Mouse (Mus musculus) ES-Bruce4 (cell line): ENCODE data around the gene Timm23. TPM values are rescaled to one million over a fixed set of nuclear protein-coding genes. Genes with fewer than 3 reads are reported as not detected.

Experiments
- H3K27ac ChIP-seq: 2 replicates; pipeline ENCODE4 v1.5.1; 2012; ENCODE audit warnings: low read length, inconsistent platforms; ENCODE audit not compliant: insufficient read depth
- H3K27me3 ChIP-seq: 2 replicates; pipeline ENCODE4 v1.6.1; 2012; ENCODE audit warnings: mild to moderate bottlenecking, low read length, inconsistent platforms; ENCODE audit not compliant: control insufficient read depth, poor library complexity, insufficient read depth, severe bottlenecking
- H3K36me3 ChIP-seq: 2 replicates; pipeline ENCODE4 v1.6.1; 2012; ENCODE audit warnings: inconsistent platforms, mild to moderate bottlenecking, low read length, moderate library complexity; ENCODE audit not compliant: control insufficient read depth, poor library complexity, insufficient read depth, severe bottlenecking
- H3K4me1 ChIP-seq: one replicate; pipeline ENCODE4 v1.8.1; 2011; ENCODE audit warnings: low read length; ENCODE audit not compliant: control insufficient read depth, insufficient read depth
- H3K4me3 ChIP-seq: 2 replicates; pipeline ENCODE4 v1.5.1; 2011; ENCODE audit warnings: low read depth, mild to moderate bottlenecking, low read length
- H3K9ac ChIP-seq: 2 replicates; pipeline ENCODE4 v1.6.1; 2012; ENCODE audit warnings: low read depth, mild to moderate bottlenecking, inconsistent platforms; ENCODE audit not compliant: poor library complexity, severe bottlenecking
- H3K9me3 ChIP-seq: replicated peaks from 2 replicates; pipeline ENCODE4 v1.6.1; 2012; ENCODE audit warnings: mild to moderate bottlenecking, low read length, inconsistent platforms; ENCODE audit not compliant: control insufficient read depth, poor library complexity, insufficient read depth, severe bottlenecking
- CTCF ChIP-seq: IDR thresholded peaks from one replicate; pipeline ENCODE4 v1.8.1; 2011; ENCODE audit warnings: low read depth, low read length
- EP300 ChIP-seq: IDR thresholded peaks from 2 replicates; pipeline ENCODE4 v1.6.1; 2011; ENCODE audit warnings: low read depth, low read length; ENCODE audit not compliant: insufficient read depth
- POLR2A ChIP-seq: IDR thresholded peaks from one replicate; pipeline ENCODE4 v1.8.1; 2011; ENCODE audit warnings: low read length; ENCODE audit not compliant: insufficient read depth
- polyA plus RNA-seq: library from polyadenylated mRNA; stranded (reverse); fragments of >200 nt; gene quantifications from 2 replicates; pipeline ENCODE4 v1.2.4, GENCODE M21; 2011; ENCODE audit warnings: low read depth; ENCODE audit not compliant: missing spikeins, insufficient read depth, insufficient read length

Timm23 gene
- polyA plus RNA-seq, 1 experiment, result 170 TPM

- Histone ChIP-seq H3K9ac (no peak overlapping the region), H3K27ac (no peak overlapping the region), H3K4me3 (no peak overlapping the region), H3K36me3 (no peaks in the 10 kb centered on the region), H3K9me3 (no peaks in the 10 kb centered on the region), H3K4me1 (no peaks in the 10 kb centered on the region), H3K27me3 (no peaks in the 10 kb centered on the region)
- no peak for TF ChIP-seq EP300
- no peak for TF ChIP-seq POLR2A
Observed at GRCm38 (mm10) chr14:32162231-32162630, 39.5 kb downstream of the Timm23 start.

- Histone ChIP-seq H3K27ac (no peak overlapping the region), H3K9ac (peak overlapping the region; percentile 64), H3K4me1 (no peaks in the 10 kb centered on the region), H3K27me3 (no peaks in the 10 kb centered on the region), H3K36me3 (no peaks in the 10 kb centered on the region), H3K9me3 (no peaks in the 10 kb centered on the region), H3K4me3 (no peak overlapping the region)
- TF ChIP-seq CTCF, result no peak
- TF ChIP-seq EP300, result no peak
- no peak for TF ChIP-seq POLR2A
Observed at GRCm38 (mm10) chr14:32161090-32161885, 40.4 kb downstream of the Timm23 start.

DNA sequence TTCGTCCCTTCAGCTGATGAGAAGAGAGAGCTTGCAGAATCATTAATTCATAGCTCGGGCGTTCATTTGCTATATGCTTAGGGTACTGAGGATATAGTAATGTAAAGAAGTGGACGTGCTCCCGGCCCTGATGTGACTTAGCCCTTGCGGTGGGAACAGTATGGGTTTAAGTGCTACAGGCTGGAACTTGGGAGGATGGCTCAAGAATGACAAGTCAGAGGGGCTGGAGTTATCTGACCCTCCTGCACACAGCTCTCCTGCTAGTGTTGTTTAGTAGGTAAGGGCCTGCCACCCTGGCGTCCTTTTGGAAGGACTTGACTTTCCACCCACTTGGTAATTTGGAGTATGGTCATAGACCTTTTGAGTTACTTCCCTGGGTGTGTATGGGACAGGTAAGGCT is 41.1 kb downstream of the Timm23 start:
- TF ChIP-seq CTCF (no peak), EP300 (no peak), POLR2A (no peak)
- H3K27ac ChIP-seq, result no peak overlapping the region
- H3K9ac ChIP-seq, result peak overlapping the region; percentile 64
- peak overlapping the region; percentile 98 for H3K4me3 ChIP-seq
- no peaks in the 10 kb centered on the region for H3K9me3 ChIP-seq
- H3K36me3 ChIP-seq, result no peaks in the 10 kb centered on the region
- H3K4me1 ChIP-seq, result no peaks in the 10 kb centered on the region
- no peaks in the 10 kb centered on the region for H3K27me3 ChIP-seq

DNA sequence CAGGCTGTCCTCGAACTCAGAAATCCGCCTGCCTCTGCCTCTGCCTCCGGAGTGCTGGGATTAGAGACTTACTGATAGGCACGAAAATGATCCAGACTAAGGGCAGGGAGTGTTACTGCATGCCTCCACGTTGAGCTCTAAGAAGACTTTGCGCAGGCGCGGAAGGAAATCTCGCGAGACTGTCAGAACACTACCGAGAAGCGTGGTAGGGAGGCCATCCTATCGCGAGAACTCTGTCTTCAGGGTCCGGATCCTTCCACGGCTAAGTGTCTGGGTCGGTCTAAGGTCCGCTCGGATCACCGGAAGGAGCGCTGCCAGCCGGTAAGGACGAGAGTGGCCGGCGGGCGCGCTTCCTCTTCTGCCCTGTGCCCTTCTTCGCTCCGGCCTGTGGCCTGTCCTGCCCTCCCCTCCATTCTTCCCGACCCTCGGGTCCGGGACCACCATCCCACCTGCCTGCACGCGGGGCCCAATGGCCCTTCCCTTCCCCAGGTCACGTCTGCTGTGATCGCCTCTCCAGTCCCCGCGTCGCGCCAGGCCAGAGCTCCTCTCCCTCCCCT is 41.9 kb downstream of the Timm23 start, which contains the start of gene Ncoa4:
Gene Ncoa4 (plus strand): TSS at position 176 of the 557 bp plus-strand sequence.
- H3K36me3 ChIP-seq, result no peaks in the 10 kb centered on the region
- no peaks in the 10 kb centered on the region for H3K27me3 ChIP-seq
- H3K9me3 ChIP-seq, result no peaks in the 10 kb centered on the region
- H3K4me3 ChIP-seq, result peak within 1 kb of the TSS; percentile 98
- peak within 1 kb of the TSS; percentile 78 for H3K27ac ChIP-seq
- H3K4me1 ChIP-seq, result no peaks in the 10 kb centered on the region
- H3K9ac ChIP-seq, result peak within 1 kb of the TSS; percentile 64
- TF ChIP-seq EP300 (no peak), CTCF (no peak), POLR2A (peak; percentile 62)

GRCm38 (mm10) chr14:32159150-32159670 is 42.5 kb downstream of the Timm23 start:
- Histone ChIP-seq H3K27ac (peak overlapping the region; percentile 78), H3K9me3 (no peaks in the 10 kb centered on the region), H3K4me1 (no peaks in the 10 kb centered on the region), H3K9ac (peak overlapping the region; percentile 58), H3K36me3 (no peaks in the 10 kb centered on the region), H3K4me3 (peak overlapping the region; percentile 98), H3K27me3 (no peaks in the 10 kb centered on the region)
- peak; percentile 69 for TF ChIP-seq POLR2A
- no peak for TF ChIP-seq EP300
- TF ChIP-seq CTCF, result no peak

DNA sequence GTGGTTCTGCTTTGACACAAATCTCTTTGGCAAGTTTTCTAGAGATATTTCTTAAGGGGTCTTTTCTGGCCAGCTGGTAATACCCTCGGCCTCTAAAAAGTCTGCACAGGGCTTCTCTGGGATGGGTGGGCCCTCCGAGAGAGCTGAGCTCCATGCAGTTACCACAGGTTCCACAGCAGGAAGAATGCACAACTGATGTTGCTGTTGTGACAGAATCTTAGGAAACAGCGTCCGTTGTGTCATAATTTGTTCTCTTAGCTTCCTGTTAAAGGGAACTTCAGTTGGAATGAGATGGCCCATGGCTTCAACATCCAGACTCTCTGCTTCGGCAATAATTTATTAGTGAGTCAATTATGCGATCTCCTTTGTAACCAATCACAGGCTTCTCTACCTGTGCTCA is 46.9 kb downstream of the Timm23 start:
- Histone ChIP-seq H3K27ac (no peak overlapping the region), H3K4me3 (peak overlapping the region; percentile 45; the same call in 1 of the 2 replicates), H3K9ac (peak overlapping the region; percentile 54; the same call in 1 of the 2 replicates), H3K27me3 (no peaks in the 10 kb centered on the region), H3K4me1 (peaks cover 2% of the 10 kb centered on the region), H3K36me3 (no peaks in the 10 kb centered on the region), H3K9me3 (no peaks in the 10 kb centered on the region)
- TF ChIP-seq CTCF (no peak), POLR2A (no peak), EP300 (no peak)
